Mouse (Mus musculus) thymus, adult 2 months (tissue): ENCODE data around the gene 2310003L06Rik.

Experiments
- CTCF ChIP-seq: fragments of 200-500 bp; IDR thresholded peaks from 2 replicates; pipeline ENCODE4 v1.5.1; 2012; ENCODE audit warnings: mild to moderate bottlenecking, control low read depth, low read length, moderate library complexity, borderline replicate concordance; ENCODE audit not compliant: control insufficient read depth, poor library complexity, insufficient read depth; ENCODE audit errors: extremely low read depth
- POLR2A ChIP-seq: fragments of 200-500 bp; IDR thresholded peaks from 2 replicates; pipeline ENCODE4 v1.6.1; 2012; ENCODE audit warnings: mild to moderate bottlenecking, low read length, control low read depth, moderate library complexity; ENCODE audit not compliant: control insufficient read depth, poor library complexity, insufficient read depth; ENCODE audit errors: extremely low read depth

GRCm38 (mm10) chr5:87940752-87941151 lies 28.5 kb upstream of the 2310003L06Rik start:
- no peak for TF ChIP-seq CTCF
- no peak for TF ChIP-seq POLR2A
